Mouse (Mus musculus) gastrocnemius, adult 2 months (tissue): ENCODE measurements around the gene Golga3. TPM values are rescaled to one million over a fixed set of nuclear protein-coding genes. Genes with fewer than 3 reads are reported as not detected.

Source experiments
- DNase-seq: peaks from one replicate; pipeline ENCODE4 v3.0.0; 2022
- H3K27ac ChIP-seq: fragments of 200-600 bp; 2 replicates; pipeline ENCODE4 v1.8.1; 2022; ENCODE audit warnings: mild to moderate bottlenecking
- H3K4me3 ChIP-seq: fragments of 200-600 bp; 2 replicates; pipeline ENCODE4 v1.8.1; 2022; ENCODE audit warnings: mild to moderate bottlenecking, moderate library complexity
- CTCF ChIP-seq: fragments of 200-600 bp; IDR thresholded peaks from 2 replicates; pipeline ENCODE4 v1.8.1; 2022; ENCODE audit warnings: antibody characterized with exemption, mild to moderate bottlenecking, moderate library complexity
- intact Hi-C: fragments of 180-260 bp; cut with DNase I; formaldehyde crosslinking; loops from one replicate; pipeline ENCODE4 v1.15.1; 2025
- total RNA-seq, 2 experiments: library from RNA; stranded (reverse); gene quantifications; 2 replicates each; pipeline ENCODE4 v1.2.3; 2021

The Golga3 gene
- total RNA-seq, 2 experiments from 2014 or later = 40.8 to 42.0 TPM

DNA sequence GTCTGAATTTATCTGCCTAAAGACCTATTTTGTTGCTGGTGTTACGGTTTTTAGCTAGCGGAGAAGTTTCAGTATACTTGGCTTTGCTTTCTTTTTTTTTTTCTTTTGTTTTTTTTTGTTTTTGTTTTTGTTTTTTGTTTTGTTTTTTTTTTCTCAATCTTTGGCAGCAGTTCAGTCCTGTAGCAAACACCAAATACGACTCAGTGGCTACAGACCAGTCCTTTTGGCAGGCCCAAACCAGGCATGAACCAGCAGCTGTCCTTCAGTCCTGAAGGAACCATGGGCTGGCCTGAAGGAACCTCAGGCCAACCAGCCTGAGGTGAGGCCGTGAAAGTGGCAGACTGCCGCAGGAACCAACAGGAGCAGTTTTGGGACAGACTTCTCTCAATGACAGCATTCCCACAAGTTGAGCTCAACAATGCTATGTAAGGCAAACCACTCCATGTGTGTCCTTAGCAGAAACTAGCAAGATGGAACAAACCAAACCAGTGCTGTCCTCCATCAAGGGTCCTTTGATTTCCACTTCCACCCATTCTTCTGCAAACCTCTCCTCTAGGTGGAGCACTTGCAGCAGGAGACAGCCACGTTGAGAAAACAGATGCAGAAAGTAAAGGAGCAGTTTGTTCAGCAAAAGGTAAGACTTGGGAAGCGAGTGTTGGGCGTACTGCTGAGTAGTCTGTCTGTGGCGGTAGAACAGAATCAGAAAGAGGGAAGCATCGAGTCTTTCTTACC lies 26.8 kb downstream of the Golga3 start:
- no peak for DNase-seq
- intact Hi-C loops = no loop called here
- TF ChIP-seq CTCF = peak; percentile 18; the same call in 1 of the 2 replicates
- H3K27ac ChIP-seq = no peak overlapping the region
- H3K4me3 ChIP-seq = no peak overlapping the region

DNA sequence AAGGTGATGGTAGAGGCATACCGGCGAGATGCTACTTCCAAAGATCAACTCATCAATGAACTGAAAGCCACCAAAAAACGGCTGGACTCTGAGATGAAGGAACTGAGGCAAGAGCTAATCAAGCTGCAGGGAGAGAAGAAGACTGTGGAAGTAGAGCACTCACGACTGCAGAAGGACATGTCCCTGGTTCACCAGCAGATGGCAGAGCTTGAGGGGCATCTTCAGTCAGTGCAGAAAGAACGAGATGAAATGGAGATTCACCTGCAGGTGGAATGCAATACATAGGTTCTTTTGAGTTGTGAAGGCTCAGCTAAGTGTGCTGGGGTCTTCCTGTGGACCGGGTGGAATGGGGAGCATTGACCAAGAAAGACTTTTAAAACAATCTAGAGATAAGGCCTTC lies 28.3 kb downstream of the Golga3 start:
- no peak for DNase-seq
- Histone ChIP-seq H3K4me3 (no peak overlapping the region), H3K27ac (no peak overlapping the region)
- peak; percentile 42 for TF ChIP-seq CTCF
- intact Hi-C loops = no loop called here

DNA sequence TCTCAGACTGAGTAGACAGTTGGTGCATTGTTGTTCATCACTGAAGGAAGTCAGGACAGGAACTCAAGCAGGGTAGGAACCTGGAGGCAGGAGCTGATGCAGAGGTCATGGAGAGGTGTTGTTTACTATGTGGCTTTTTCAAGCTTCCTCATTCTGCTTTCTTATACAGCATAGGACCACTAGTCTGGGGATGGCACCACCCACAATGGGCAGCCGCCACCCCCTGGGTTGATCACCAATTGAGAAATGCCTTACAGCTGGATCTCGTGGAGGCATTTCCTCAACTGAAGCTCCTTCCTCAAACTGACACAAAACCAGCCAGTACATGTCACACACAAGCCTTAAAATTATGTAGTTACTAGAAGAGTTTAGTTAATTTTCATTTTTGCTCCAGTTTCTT lies 34.8 kb downstream of the Golga3 start:
- intact Hi-C loops = no loop called here
- no peak for TF ChIP-seq CTCF
- Histone ChIP-seq H3K27ac (no peak overlapping the region), H3K4me3 (no peak overlapping the region)
- DNase-seq = no peak

DNA sequence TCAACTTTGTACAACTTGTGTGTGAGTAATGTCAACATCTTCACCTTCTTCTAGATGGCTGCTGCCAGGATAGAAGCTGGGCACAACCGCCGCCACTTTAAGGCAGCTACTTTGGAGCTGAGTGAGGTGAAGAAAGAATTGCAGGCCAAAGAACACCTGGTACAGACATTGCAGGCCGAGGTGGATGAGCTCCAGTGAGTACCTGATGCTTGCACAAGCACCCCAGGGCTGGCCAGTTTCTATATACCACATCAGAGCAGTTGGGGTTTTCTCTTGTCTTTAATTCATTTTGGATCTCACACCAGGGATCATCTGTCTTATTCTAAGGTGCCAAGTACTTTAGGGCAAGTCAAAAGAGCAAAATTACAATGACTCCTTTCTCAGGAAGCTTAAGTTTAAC lies 40.3 kb downstream of the Golga3 start:
- DNase-seq = no peak
- intact Hi-C loops = no loop called here
- TF ChIP-seq CTCF = no peak
- no peak overlapping the region for H3K27ac ChIP-seq
- H3K4me3 ChIP-seq = no peak overlapping the region

DNA sequence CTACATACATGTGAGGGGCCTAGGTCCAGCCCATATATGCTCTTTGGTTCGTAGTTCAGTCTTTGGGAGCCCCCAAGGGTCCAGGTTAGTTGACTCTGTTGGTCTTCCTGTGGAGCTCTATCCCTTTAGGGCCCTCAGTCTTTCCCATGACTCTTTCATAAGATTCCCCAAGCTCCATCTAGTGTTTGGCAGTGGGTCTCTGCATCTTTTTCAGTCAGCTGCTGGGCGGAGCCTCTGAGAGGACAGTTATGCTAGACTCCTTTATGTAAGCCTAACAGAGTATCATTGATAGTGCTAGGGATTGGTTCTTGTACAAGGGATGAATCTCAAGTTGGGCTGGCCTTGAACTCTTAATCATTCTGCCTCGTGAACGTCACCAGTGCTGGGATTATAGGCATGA lies 43.8 kb downstream of the Golga3 start:
- no peak for DNase-seq
- Histone ChIP-seq H3K4me3 (no peak overlapping the region), H3K27ac (no peak overlapping the region)
- intact Hi-C loops = no loop called here
- no peak for TF ChIP-seq CTCF

DNA sequence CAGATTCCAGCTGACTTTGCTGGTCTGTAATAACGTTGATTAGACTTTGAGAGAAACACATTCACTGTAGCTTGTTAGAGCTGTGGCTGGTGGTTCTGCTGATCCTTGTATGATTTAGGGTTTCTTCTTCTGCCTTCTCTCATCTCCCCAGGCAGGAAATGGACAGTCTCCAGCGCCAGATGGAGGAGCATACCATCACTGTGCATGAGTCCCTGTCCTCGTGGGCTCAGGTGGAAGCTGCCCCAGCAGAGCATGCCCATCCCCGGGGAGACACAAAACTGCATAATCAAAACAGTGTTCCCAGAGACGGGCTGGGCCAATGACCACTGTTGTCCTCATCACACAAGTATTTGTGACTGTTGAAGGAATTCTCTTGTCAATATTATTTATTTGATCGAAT lies 46.3 kb downstream of the Golga3 start:
- no peak for DNase-seq
- no peak overlapping the region for H3K4me3 ChIP-seq
- intact Hi-C loops = no loop called here
- H3K27ac ChIP-seq = no peak overlapping the region
- TF ChIP-seq CTCF = no peak

DNA sequence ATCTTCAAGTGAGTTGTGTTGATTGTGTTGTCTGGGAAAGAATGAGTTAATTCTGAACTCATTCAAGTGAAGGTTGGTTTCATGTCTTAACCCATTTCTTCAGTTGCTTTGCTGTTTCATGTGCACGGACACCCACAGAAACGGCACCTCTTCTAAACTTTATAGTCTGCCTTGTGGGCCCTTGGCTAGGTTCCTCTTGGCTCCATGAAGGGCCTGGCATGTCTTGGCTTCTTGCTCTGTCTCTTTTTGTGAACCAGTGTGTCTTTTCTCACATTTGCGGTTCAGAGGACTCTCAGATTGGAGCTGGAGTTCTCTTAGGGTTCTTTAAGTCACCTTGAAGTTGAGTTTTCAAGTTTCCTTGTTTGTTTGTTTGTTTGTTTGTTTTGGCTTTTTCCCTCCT lies 48.6 kb downstream of the Golga3 start:
- no peak overlapping the region for H3K27ac ChIP-seq
- no peak for TF ChIP-seq CTCF
- DNase-seq = no peak
- no peak overlapping the region for H3K4me3 ChIP-seq
- intact Hi-C loops = no loop called here

DNA sequence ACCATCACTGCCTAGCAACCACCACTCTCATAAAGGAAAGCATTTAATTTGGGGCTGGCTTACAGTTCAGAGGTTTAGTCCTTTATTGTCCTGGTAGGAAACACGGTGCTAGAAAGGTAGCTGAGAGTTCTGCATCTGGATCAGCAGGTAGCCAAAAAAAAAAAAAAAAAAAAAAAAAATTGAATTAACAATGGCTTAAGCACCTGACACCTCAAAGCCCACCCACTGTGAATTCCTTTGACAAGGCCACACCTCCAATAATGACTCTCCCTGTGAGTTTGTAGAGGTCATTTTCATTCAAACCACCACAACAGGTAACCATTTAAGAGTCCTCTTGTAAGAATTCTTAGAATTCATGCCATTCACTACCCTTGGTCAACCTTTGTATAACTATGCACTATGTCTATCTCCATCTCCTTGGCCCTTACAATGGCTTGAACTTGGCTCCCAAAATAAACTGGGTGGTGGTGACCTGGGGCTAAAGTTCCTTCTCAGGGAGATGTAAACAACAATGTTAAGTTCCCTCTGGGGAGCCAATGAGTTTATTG lies 50.9 kb downstream of the Golga3 start:
- intact Hi-C loops = no loop called here

DNA sequence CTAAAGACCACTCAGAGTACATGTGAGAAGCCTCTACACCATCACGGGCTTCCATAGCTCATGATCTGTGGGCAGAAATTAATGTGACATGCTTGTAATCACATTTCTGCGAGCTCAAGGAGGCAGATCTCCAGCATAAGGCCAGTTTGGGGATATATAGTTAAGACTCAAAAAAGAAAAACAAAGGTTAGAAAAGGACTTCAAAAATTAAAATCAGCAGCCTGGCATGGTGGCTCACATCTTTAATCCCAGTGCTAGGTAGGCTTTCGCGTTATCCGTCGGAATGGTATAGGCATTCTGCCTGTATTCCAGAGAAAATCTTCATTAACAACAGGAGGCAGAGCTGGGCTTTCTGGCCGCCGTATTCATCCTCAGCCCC lies 53.9 kb downstream of the Golga3 start:
- H3K27ac ChIP-seq = peak overlapping the region; percentile 97
- DNase-seq = no peak
- no peak for TF ChIP-seq CTCF
- intact Hi-C loops = loop anchor here (5.0 kb wide), 1 partner anchor 37 kb away; the partner anchor contains the start of gene Pgam5
- peak overlapping the region; percentile 96 for H3K4me3 ChIP-seq

More for the DNA sequence above, 50.9 kb downstream of the Golga3 start:
- Histone ChIP-seq H3K27ac (no peak overlapping the region), H3K4me3 (no peak overlapping the region)
- DNase-seq = no peak
- no peak for TF ChIP-seq CTCF

DNA sequence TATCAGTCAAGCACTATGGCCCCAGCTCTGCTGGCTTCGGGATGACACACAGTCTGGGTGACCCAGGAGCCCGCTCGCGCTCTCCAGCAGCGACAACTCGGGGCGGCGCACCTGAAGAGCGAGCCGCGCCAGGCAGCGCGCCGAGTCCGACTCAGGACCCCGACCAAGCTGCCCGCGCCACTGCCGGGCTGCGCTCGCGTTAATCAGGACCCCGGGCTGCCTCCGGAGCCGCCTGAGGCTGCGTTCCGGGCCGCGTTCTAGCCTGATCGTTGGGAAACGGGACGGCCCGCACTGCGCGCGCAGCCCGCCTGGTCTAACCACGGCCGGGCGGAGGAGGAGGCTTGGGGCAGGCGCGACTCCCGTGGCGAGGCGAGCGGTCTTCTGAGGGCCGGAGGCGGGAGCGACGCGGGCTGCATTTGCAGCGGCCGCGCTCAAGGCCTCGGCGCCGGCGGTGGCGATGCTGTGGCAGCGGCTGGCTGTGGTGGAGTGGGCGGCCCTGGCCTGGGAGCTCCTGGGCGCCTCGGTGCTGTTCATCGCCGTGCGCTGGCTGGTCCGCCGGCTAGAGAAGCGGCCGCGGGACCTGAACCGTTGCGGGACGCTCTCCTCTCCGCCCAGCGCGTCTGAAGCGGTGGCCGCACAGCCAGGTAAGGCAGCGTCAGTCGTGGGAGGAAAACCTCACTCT lies 54.4 kb downstream of the Golga3 start, which contains the start of gene Ankle2:
TSS of gene Ankle2 (plus strand) at position 225 of the 682 bp plus-strand sequence.
- TF ChIP-seq CTCF = no peak
- H3K27ac ChIP-seq = peak within 1 kb of the TSS; percentile 97
- intact Hi-C loops = loop anchor here (5.0 kb wide), 1 partner anchor 36 kb away; the partner anchor contains the start of gene Pgam5

DNA sequence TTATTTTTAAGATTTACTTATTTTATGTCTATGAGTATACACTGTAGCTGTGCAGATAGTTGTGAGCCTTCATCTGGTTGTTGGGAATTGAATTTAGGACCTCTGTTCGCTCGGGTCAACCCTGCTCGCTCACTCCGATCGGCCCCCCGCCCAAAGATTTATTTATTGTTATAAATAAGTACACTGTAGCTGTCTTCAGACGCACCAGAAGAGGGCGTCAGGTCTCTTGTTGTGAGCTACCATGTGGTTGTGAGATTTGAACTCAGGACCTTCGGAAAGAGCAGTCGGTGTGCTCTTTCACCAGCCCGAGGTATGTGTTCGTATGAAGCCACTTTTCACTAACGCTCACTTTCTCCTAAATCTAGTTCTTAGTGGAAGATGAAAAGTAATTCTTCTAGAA lies 55.1 kb downstream of the Golga3 start:
- peak; percentile 19; the same call in 1 of the 2 replicates for TF ChIP-seq CTCF
- peak overlapping the region; percentile 97 for H3K27ac ChIP-seq
- no peak for DNase-seq
- intact Hi-C loops = loop anchor here (5.0 kb wide), 1 partner anchor 36 kb away; the partner anchor contains the start of gene Pgam5
- H3K4me3 ChIP-seq = peak overlapping the region; percentile 96

More for the DNA sequence above, 54.4 kb downstream of the Golga3 start, which contains the start of gene Ankle2:
- DNase-seq = peak; percentile 95
- peak within 1 kb of the TSS; percentile 96 for H3K4me3 ChIP-seq

DNA sequence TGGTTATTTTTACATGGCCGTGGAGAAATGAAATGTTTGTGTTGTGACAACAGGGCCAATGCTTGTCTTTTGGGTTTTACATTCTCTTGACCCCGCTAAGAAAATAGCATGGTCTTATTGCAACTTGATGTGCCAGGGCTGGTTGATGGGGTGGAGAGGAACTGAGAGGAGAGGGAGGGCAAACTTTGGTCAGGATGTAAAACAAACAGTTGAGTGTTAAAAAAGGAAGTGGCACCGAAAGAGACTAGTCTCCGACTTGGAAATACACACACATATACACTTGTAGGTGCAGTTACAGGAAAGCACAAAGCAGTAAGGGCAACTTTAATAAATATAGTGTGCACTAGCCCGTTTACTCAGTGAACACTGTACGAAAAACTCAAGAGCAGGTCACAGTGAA lies 55.8 kb downstream of the Golga3 start:
- intact Hi-C loops = loop anchor here (5.0 kb wide), 1 partner anchor 35 kb away; the partner anchor contains the start of gene Pgam5
- no peak overlapping the region for H3K27ac ChIP-seq
- H3K4me3 ChIP-seq = peak overlapping the region; percentile 96

DNA sequence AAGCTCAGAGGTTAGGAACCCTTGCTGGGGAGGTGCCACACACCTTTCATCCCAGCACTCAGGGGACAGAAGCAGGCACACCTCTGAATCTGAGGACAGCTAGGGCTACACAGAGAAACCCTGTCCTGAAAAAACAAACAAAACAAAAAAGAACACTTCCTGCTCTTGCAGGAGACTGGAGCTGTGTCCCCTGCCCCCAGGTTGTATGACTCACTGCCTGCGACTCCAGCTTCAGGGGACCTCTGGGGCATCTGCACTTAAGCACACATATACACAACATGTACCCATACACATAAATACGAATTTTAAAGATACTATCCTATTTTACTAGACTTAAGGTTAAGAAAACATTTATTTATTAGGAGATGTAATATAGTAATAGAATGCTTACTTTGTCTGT lies 67.6 kb downstream of the Golga3 start:
- H3K4me3 ChIP-seq = no peak overlapping the region
- intact Hi-C loops = no loop called here
- DNase-seq = no peak
- no peak overlapping the region for H3K27ac ChIP-seq
- TF ChIP-seq CTCF = no peak

More for the DNA sequence above, 55.8 kb downstream of the Golga3 start:
- TF ChIP-seq CTCF = no peak
- DNase-seq = no peak
